Mouse (Mus musculus) G1E (cell line): Measurements from ENCODE around the gene Itga9. TPM values are rescaled to one million over a fixed set of nuclear protein-coding genes. Genes with fewer than 3 reads are reported as not detected.

Source experiments
- ATAC-seq: 2 replicates; pipeline ENCODE4 v1.8.0; 2016; ENCODE audit warnings: mild to moderate bottlenecking; ENCODE audit not compliant: insufficient number of reproducible peaks, poor library complexity, low FRiP score, severe bottlenecking; ENCODE audit errors: extremely low read depth
- DNase-seq: peaks from one replicate; pipeline ENCODE4 v3.0.0; 2012; ENCODE audit warnings: low spot score
- H3K27me3 ChIP-seq: 2 replicates; pipeline ENCODE4 v1.6.1; 2012; ENCODE audit warnings: mild to moderate bottlenecking, low read length, inconsistent platforms; ENCODE audit not compliant: insufficient read depth
- H3K36me3 ChIP-seq: replicated peaks from 2 replicates; pipeline ENCODE3; 2012; ENCODE audit warnings: mild to moderate bottlenecking, inconsistent platforms
- H3K4me1 ChIP-seq: 2 replicates; pipeline ENCODE4 v1.6.1; 2012; ENCODE audit warnings: low read depth, low read length, inconsistent platforms, mixed read lengths; ENCODE audit not compliant: insufficient read depth
- H3K4me3 ChIP-seq: 2 replicates; pipeline ENCODE4 v1.5.1; 2012; ENCODE audit warnings: low read depth, mild to moderate bottlenecking, inconsistent platforms, low read length, moderate library complexity, mixed read lengths
- H3K9me3 ChIP-seq: replicated peaks from 2 replicates; pipeline ENCODE4 v1.6.1; 2012; ENCODE audit warnings: inconsistent platforms
- CTCF ChIP-seq: IDR thresholded peaks from 2 replicates; pipeline ENCODE4 v1.5.1; 2012; ENCODE audit warnings: low read depth, low read length, inconsistent platforms, mixed read lengths
- GATA1 ChIP-seq: IDR thresholded peaks from 2 replicates; pipeline ENCODE4 v1.6.1; 2012; ENCODE audit warnings: borderline replicate concordance, low read length, inconsistent platforms, mixed read lengths
- GATA2 ChIP-seq: IDR thresholded peaks from 2 replicates; pipeline ENCODE4 v1.6.1; 2012; ENCODE audit warnings: low read depth, low read length, inconsistent platforms, borderline replicate concordance
- POLR2AphosphoS5 ChIP-seq: IDR thresholded peaks from 2 replicates; pipeline ENCODE4 v1.6.1; 2012; ENCODE audit warnings: low read depth, low read length, inconsistent platforms; ENCODE audit not compliant: insufficient replicate concordance
- TAL1 ChIP-seq: conservative IDR thresholded peaks from 2 replicates; pipeline ENCODE4 v1.6.1; 2012; ENCODE audit warnings: low read depth, low read length, inconsistent platforms, mixed read lengths
- polyA plus RNA-seq: library from polyadenylated mRNA; stranded (reverse); fragments of >175 nt; gene quantifications from 2 replicates; pipeline ENCODE4 v1.2.3, GENCODE M21; 2012
- total RNA-seq, 2 experiments: library from RNA; stranded (forward) in 1 of 2; stranded (reverse) in 1 of 2; fragments of 200-1000 nt in 1 of 2; fragments of >200 nt in 1 of 2; fragmentation: Nextera tagmentation in 1 of 2; gene quantifications; 2 replicates each; pipeline ENCODE4 v1.2.3; 2014 to 2017

Gene Itga9
- total and polyA plus RNA-seq, 3 experiments, result 0.11 TPM; not detected in 2

DNA sequence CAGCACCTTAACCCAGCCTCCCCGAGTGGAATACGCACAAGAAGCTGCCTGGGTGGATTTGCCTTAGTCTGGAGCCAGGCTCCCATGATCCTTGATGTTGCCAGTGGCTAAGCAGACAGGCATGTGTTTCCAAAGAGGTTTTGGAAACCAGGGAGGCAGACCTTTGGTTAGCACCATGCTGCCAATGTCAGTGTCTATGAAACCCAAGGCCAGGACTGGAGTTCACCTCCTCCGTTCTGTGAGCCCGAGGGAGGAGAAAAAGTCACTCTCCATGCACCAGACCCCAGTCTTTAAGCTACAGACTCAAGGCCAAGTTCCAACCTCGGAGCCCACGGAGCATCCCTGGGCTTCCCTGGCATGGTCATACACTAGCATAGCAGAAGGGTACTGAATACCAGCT lies 15.2 kb downstream of the Itga9 start:
- H3K4me3 ChIP-seq, result no peak overlapping the region
- no peaks in the 10 kb centered on the region for H3K27me3 ChIP-seq
- H3K9me3 ChIP-seq, result peaks cover 82% of the 10 kb centered on the region
- DNase-seq, result no peak
- no peaks in the 10 kb centered on the region for H3K4me1 ChIP-seq
- TF ChIP-seq POLR2AphosphoS5, result no peak
- no peak for TF ChIP-seq GATA2
- no peak for TF ChIP-seq TAL1
- no peak for TF ChIP-seq GATA1
- no peak for TF ChIP-seq CTCF
- no peak for ATAC-seq
- H3K36me3 ChIP-seq, result no peaks in the 10 kb centered on the region

GRCm38 (mm10) chr9:118622376-118623166 lies 16.1 kb downstream of the Itga9 start:
- TF ChIP-seq GATA2 (no peak), TAL1 (no peak), CTCF (no peak), POLR2AphosphoS5 (no peak), GATA1 (no peak)
- Histone ChIP-seq H3K27me3 (no peaks in the 10 kb centered on the region), H3K4me3 (no peak overlapping the region), H3K4me1 (no peaks in the 10 kb centered on the region), H3K9me3 (peaks cover 85% of the 10 kb centered on the region), H3K36me3 (no peaks in the 10 kb centered on the region)
- ATAC-seq, result no peak
- no peak for DNase-seq

- DNase-seq (no peak), ATAC-seq (no peak)
- TF ChIP-seq GATA2, result no peak
- TF ChIP-seq GATA1, result no peak
- TF ChIP-seq CTCF, result no peak
- no peaks in the 10 kb centered on the region for H3K4me1 ChIP-seq
- H3K9me3 ChIP-seq, result peaks cover 83% of the 10 kb centered on the region
- H3K27me3 ChIP-seq, result no peaks in the 10 kb centered on the region
- no peak overlapping the region for H3K4me3 ChIP-seq
- H3K36me3 ChIP-seq, result no peaks in the 10 kb centered on the region
Observed at GRCm38 (mm10) chr9:118623483-118623882, 17.0 kb downstream of the Itga9 start.

- peaks cover 79% of the 10 kb centered on the region for H3K9me3 ChIP-seq
- ATAC-seq (no peak), DNase-seq (no peak)
- no peaks in the 10 kb centered on the region for H3K36me3 ChIP-seq
- no peaks in the 10 kb centered on the region for H3K4me1 ChIP-seq
- H3K4me3 ChIP-seq, result no peak overlapping the region
- no peaks in the 10 kb centered on the region for H3K27me3 ChIP-seq
- TF ChIP-seq GATA1, result no peak
- TF ChIP-seq TAL1, result no peak
- no peak for TF ChIP-seq POLR2AphosphoS5
- TF ChIP-seq GATA2, result no peak
- TF ChIP-seq CTCF, result no peak
Observed at GRCm38 (mm10) chr9:118624146-118624545, 17.7 kb downstream of the Itga9 start.

DNA sequence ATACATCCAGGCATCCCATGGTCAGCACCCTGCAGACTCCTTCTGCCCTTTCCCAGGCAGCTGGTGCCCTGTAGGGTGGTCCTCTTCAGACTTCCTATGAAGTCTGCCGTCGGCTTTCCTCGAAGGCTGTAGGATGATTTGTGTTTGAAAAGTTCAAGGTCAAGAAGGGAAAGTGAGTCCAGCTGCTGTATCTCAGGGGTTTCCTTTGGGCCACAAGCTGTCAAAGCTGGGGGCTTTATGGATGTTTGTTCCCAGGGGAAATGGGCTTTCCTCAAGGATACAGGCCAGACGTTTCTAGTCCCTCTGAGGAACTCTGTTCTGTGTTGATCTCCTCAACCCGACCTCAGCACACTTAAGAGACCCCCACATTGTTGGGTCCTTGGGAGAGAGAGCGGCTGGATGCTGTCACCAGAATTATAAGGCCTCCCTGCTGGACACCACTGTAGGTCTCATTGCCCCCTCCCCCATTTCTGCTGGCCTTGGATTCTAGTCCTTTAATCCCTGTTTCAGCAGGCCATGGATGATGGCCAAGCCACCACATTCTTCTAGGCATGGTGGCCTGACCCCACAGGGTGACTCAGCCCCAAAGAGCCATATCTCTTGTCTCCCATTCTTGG lies 23.4 kb downstream of the Itga9 start:
- no peak overlapping the region for H3K4me3 ChIP-seq
- no peak for ATAC-seq

More for the DNA sequence above, 23.4 kb downstream of the Itga9 start:
- H3K27me3 ChIP-seq, result no peaks in the 10 kb centered on the region
- no peaks in the 10 kb centered on the region for H3K4me1 ChIP-seq
- peaks cover 64% of the 10 kb centered on the region for H3K9me3 ChIP-seq
- no peaks in the 10 kb centered on the region for H3K36me3 ChIP-seq
- DNase-seq, result no peak
- TF ChIP-seq CTCF, result no peak
- no peak for TF ChIP-seq POLR2AphosphoS5
- TF ChIP-seq TAL1, result no peak
- TF ChIP-seq GATA1, result no peak
- TF ChIP-seq GATA2, result no peak
